Mouse (Mus musculus) bone marrow macrophage, adult 2 months (primary cell): ENCODE measurements around the gene S100a3.

ENCODE experiments used
- CTCF ChIP-seq: IDR thresholded peaks from 2 replicates; pipeline ENCODE4 v1.5.1; 2012; ENCODE audit warnings: low read depth, mild to moderate bottlenecking, low read length, moderate library complexity
- POLR2A ChIP-seq: IDR thresholded peaks from 2 replicates; pipeline ENCODE4 v1.6.1; 2012; ENCODE audit warnings: mild to moderate bottlenecking, low read depth, low read length, borderline replicate concordance

GRCm38 (mm10) chr3:90586906-90587305 is 26.5 kb downstream of the S100a3 start:
- no peak for TF ChIP-seq POLR2A
- no peak for TF ChIP-seq CTCF
